Mouse (Mus musculus): ENCODE measurements around the gene Gna12. TPM values are rescaled to one million over a fixed set of nuclear protein-coding genes. Genes with fewer than 3 reads are reported as not detected.

Gene Gna12
- polyA plus RNA-seq, 1 experiment: 34.8 TPM

DNA sequence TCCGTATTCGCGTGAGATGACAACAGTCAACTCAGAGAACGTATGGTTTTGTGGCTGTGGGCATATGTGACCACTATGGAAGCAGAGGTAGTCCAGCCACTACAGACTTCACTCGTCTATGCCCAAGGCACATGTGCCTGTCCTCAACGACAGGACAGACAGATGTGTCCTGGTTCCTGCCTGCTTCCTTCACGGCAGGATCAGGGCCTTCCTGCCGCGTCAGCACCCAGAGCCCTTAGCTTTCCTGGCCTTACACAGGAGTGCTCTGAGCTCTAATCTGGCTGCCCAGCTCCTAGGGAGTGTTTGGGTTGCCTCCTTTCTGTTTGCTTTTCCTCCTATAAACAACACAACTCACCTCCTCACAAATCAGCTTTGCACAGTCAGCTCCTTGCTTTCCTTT lies 53.3 kb downstream of the Gna12 start:
- 73% methylated on average over 9 of the region's 9 CpGs for WGBS
- no peak overlapping the region for H3K27ac ChIP-seq (ENCODE audit: insufficient read depth, low read depth, low read length)
- H3K4me3 ChIP-seq (ENCODE audit: low read depth, low read length): no peak overlapping the region
- H3K36me3 ChIP-seq (ENCODE audit: control insufficient read depth, insufficient read depth, low read length): peaks cover 5% of the 10 kb centered on the region; the same call in 1 of the 2 replicates
- no peak for TF ChIP-seq CTCF (IDR thresholded peaks at IDR 0.05; ENCODE audit: extremely low read depth, insufficient read length, insufficient replicate concordance, low read depth, low read length)
- TF ChIP-seq POLR2A (IDR thresholded peaks at IDR 0.05; ENCODE audit: low read depth, low read length): no peak
- no peaks in the 10 kb centered on the region for H3K4me1 ChIP-seq (ENCODE audit: control insufficient read depth, insufficient read depth, insufficient read length, low read length)
- no peaks in the 10 kb centered on the region for H3K27me3 ChIP-seq (ENCODE audit: control insufficient read depth, insufficient read depth, low read length)

- 92% methylated on average over 4 of the region's 4 CpGs for WGBS
- no peaks in the 10 kb centered on the region for H3K4me1 ChIP-seq (ENCODE audit: control insufficient read depth, insufficient read depth, insufficient read length, low read length)
- no peak overlapping the region for H3K4me3 ChIP-seq (ENCODE audit: low read depth, low read length)
- H3K27me3 ChIP-seq (ENCODE audit: control insufficient read depth, insufficient read depth, low read length): no peaks in the 10 kb centered on the region
- TF ChIP-seq CTCF (IDR thresholded peaks at IDR 0.05; ENCODE audit: extremely low read depth, insufficient read length, insufficient replicate concordance, low read depth, low read length): no peak
- no peak for TF ChIP-seq POLR2A (IDR thresholded peaks at IDR 0.05; ENCODE audit: low read depth, low read length)
- H3K36me3 ChIP-seq (ENCODE audit: control insufficient read depth, insufficient read depth, low read length): 0 out of 2 replicates have a peak, but pooled peaks cover 3% of the 10 kb centered on the region
- no peak overlapping the region for H3K27ac ChIP-seq (ENCODE audit: insufficient read depth, low read depth, low read length)
These were observed 55.1 kb downstream of the Gna12 start for GRCm38 (mm10) chr5:140775111-140775510.

DNA sequence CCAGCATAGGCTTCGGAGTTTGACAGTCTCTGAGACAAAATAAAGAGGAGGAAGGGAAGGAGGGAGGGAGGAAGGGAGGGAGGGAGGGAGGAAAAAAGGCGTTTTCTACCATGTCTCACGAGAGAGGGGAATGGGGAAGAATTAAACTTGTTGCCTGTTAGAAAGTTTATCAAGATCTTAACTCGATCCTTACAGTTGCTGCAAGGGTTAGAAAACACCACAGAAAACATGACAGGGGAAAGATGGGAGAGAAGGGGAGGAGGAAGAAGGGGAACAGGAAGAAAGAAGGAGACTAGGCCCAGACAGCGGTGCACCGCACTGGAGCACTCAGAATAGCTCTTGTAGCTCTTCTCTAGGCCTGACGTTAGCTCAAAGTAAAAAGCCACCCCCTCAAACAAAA lies 58.1 kb downstream of the Gna12 start:
- Histone ChIP-seq H3K27ac (ENCODE audit: insufficient read depth, low read depth, low read length) (peak overlapping the region; percentile 59; the same call in 1 of the 2 replicates), H3K27me3 (ENCODE audit: control insufficient read depth, insufficient read depth, low read length) (no peaks in the 10 kb centered on the region), H3K4me3 (ENCODE audit: low read depth, low read length) (no peak overlapping the region), H3K36me3 (ENCODE audit: control insufficient read depth, insufficient read depth, low read length) (no peaks in the 10 kb centered on the region), H3K4me1 (ENCODE audit: control insufficient read depth, insufficient read depth, insufficient read length, low read length) (peaks cover 2% of the 10 kb centered on the region; the same call in 1 of the 2 replicates)
- TF ChIP-seq POLR2A (IDR thresholded peaks at IDR 0.05; ENCODE audit: low read depth, low read length) (no peak), CTCF (IDR thresholded peaks at IDR 0.05; ENCODE audit: extremely low read depth, insufficient read length, insufficient replicate concordance, low read depth, low read length) (no peak)
- 67% methylated on average over 7 of the region's 7 CpGs for WGBS

GRCm38 (mm10) chr5:140771612-140772011 lies 58.6 kb downstream of the Gna12 start:
- Histone ChIP-seq H3K27me3 (ENCODE audit: control insufficient read depth, insufficient read depth, low read length) (no peaks in the 10 kb centered on the region), H3K4me1 (ENCODE audit: control insufficient read depth, insufficient read depth, insufficient read length, low read length) (peaks cover 2% of the 10 kb centered on the region; the same call in 1 of the 2 replicates), H3K4me3 (ENCODE audit: low read depth, low read length) (no peak overlapping the region), H3K27ac (ENCODE audit: insufficient read depth, low read depth, low read length) (peak overlapping the region; percentile 59), H3K36me3 (ENCODE audit: control insufficient read depth, insufficient read depth, low read length) (no peaks in the 10 kb centered on the region)
- TF ChIP-seq POLR2A (IDR thresholded peaks at IDR 0.05; ENCODE audit: low read depth, low read length) (no peak), CTCF (IDR thresholded peaks at IDR 0.05; ENCODE audit: extremely low read depth, insufficient read length, insufficient replicate concordance, low read depth, low read length) (no peak)
- 66% methylated on average over 6 of the region's 6 CpGs for WGBS

- no peak for TF ChIP-seq POLR2A (IDR thresholded peaks at IDR 0.05; ENCODE audit: low read depth, low read length)
- no peak for TF ChIP-seq CTCF (IDR thresholded peaks at IDR 0.05; ENCODE audit: extremely low read depth, insufficient read length, insufficient replicate concordance, low read depth, low read length)
- 60% methylated on average over 5 of the region's 5 CpGs for WGBS
- Histone ChIP-seq H3K27ac (ENCODE audit: insufficient read depth, low read depth, low read length) (peak overlapping the region; percentile 59), H3K36me3 (ENCODE audit: control insufficient read depth, insufficient read depth, low read length) (no peaks in the 10 kb centered on the region), H3K4me3 (ENCODE audit: low read depth, low read length) (no peak overlapping the region), H3K27me3 (ENCODE audit: control insufficient read depth, insufficient read depth, low read length) (no peaks in the 10 kb centered on the region), H3K4me1 (ENCODE audit: control insufficient read depth, insufficient read depth, insufficient read length, low read length) (peaks cover 2% of the 10 kb centered on the region; the same call in 1 of the 2 replicates)
These were observed 61.9 kb downstream of the Gna12 start for GRCm38 (mm10) chr5:140768333-140768732.

- Histone ChIP-seq H3K27ac (ENCODE audit: insufficient read depth, low read depth, low read length) (peak overlapping the region; percentile 59), H3K27me3 (ENCODE audit: control insufficient read depth, insufficient read depth, low read length) (no peaks in the 10 kb centered on the region)
These were observed 62.5 kb downstream of the Gna12 start for GRCm38 (mm10) chr5:140767704-140768141.

GRCm38 (mm10) chr5:140766566-140766965 lies 63.7 kb downstream of the Gna12 start:
- Histone ChIP-seq H3K4me1 (ENCODE audit: control insufficient read depth, insufficient read depth, insufficient read length, low read length) (peaks cover 2% of the 10 kb centered on the region; the same call in 1 of the 2 replicates), H3K27me3 (ENCODE audit: control insufficient read depth, insufficient read depth, low read length) (no peaks in the 10 kb centered on the region), H3K27ac (ENCODE audit: insufficient read depth, low read depth, low read length) (no peak overlapping the region), H3K4me3 (ENCODE audit: low read depth, low read length) (no peak overlapping the region), H3K36me3 (ENCODE audit: control insufficient read depth, insufficient read depth, low read length) (no peaks in the 10 kb centered on the region; the same call in 1 of the 2 replicates)
- 27% methylated on average over 4 of the region's 4 CpGs for WGBS
- no peak for TF ChIP-seq CTCF (IDR thresholded peaks at IDR 0.05; ENCODE audit: extremely low read depth, insufficient read length, insufficient replicate concordance, low read depth, low read length)
- no peak for TF ChIP-seq POLR2A (IDR thresholded peaks at IDR 0.05; ENCODE audit: low read depth, low read length)

More at GRCm38 (mm10) chr5:140767704-140768141, 62.5 kb downstream of the Gna12 start:
- WGBS: 63% methylated on average over 9 of the region's 9 CpGs
- Histone ChIP-seq H3K4me3 (ENCODE audit: low read depth, low read length) (no peak overlapping the region), H3K36me3 (ENCODE audit: control insufficient read depth, insufficient read depth, low read length) (no peaks in the 10 kb centered on the region), H3K4me1 (ENCODE audit: control insufficient read depth, insufficient read depth, insufficient read length, low read length) (peaks cover 2% of the 10 kb centered on the region; the same call in 1 of the 2 replicates)
- TF ChIP-seq POLR2A (IDR thresholded peaks at IDR 0.05; ENCODE audit: low read depth, low read length): no peak
- no peak for TF ChIP-seq CTCF (IDR thresholded peaks at IDR 0.05; ENCODE audit: extremely low read depth, insufficient read length, insufficient replicate concordance, low read depth, low read length)
